Mouse (Mus musculus): ENCODE results near the gene Zbtb45. TPM values are rescaled to one million over a fixed set of nuclear protein-coding genes. Genes with fewer than 3 reads are reported as not detected.

Zbtb45 gene
- polyA plus RNA-seq, 1 experiment, result 7.7 TPM

- Histone ChIP-seq H3K27me3 (ENCODE audit: control insufficient read depth) (no peaks in the 10 kb centered on the region), H3K4me3 (replicated peaks) (peak overlapping the region; percentile 65), H3K4me1 (ENCODE audit: control insufficient read depth) (peaks cover 39% of the 10 kb centered on the region), H3K9me3 (ENCODE audit: control insufficient read depth, low read length) (no peaks in the 10 kb centered on the region), H3K36me3 (ENCODE audit: control insufficient read depth) (peaks cover 56% of the 10 kb centered on the region)
- TF ChIP-seq GATA1 (IDR thresholded peaks at IDR 0.05; ENCODE audit: low read length) (no peak), TAL1 (IDR thresholded peaks at IDR 0.05; ENCODE audit: low read length) (no peak)
Measured at GRCm38 (mm10) chr7:13025511-13026112, 15.8 kb upstream of the Zbtb45 start.

- H3K4me1 ChIP-seq (ENCODE audit: control insufficient read depth), result peaks cover 39% of the 10 kb centered on the region
- H3K36me3 ChIP-seq (ENCODE audit: control insufficient read depth), result peaks cover 48% of the 10 kb centered on the region
- no peaks in the 10 kb centered on the region for H3K27me3 ChIP-seq (ENCODE audit: control insufficient read depth)
- no peak for TF ChIP-seq GATA1 (IDR thresholded peaks at IDR 0.05; ENCODE audit: low read length)
- TF ChIP-seq TAL1 (IDR thresholded peaks at IDR 0.05; ENCODE audit: low read length), result no peak
- no peaks in the 10 kb centered on the region for H3K9me3 ChIP-seq (ENCODE audit: control insufficient read depth, low read length)
- H3K4me3 ChIP-seq (replicated peaks), result peak overlapping the region; percentile 65
Measured at GRCm38 (mm10) chr7:13024805-13025204, 15.0 kb upstream of the Zbtb45 start.

DNA sequence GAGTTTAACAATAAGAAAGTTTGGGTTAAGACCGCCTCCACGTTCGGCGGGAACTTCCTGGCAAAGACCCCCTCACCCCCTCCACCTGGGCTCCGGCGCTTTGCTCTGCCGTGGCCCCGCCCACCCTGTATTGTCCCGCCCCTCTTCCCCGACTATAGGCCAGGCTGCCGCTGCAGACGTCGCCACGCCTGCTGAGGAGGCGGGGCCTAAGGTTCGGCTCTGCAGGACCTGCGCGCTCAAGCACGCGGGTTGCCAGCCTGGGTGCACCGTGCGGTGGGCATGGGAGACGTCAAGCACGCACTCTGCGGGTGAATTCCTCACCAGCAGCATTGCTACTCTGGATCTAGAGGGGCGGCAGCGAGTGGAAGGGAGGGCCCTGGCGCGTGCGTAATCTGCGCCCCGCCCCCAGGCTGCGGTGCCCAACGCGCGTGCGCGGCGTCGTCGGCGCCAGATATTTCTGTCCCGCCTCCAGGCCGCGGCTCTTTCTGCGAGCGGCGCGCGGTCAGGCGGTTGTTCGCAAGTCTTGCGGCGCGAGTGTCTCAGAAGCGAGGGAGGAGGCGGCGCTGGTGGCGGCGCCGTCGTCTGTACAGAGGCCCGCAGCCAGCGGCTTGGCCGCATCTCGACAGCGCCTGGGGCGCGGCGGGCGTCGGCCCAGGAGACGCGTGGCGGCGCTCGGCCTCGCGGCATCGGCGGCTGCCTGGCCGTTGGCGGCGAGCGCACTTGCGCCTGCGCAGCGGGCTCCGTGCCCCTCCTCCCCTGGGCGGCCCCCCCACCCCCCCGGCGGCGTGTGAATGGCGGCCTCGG is 14.3 kb upstream of the Zbtb45 start:
- TF ChIP-seq GATA1 (IDR thresholded peaks at IDR 0.05; ENCODE audit: low read length) (no peak), TAL1 (IDR thresholded peaks at IDR 0.05; ENCODE audit: low read length) (no peak)
- peaks cover 39% of the 10 kb centered on the region for H3K4me1 ChIP-seq (ENCODE audit: control insufficient read depth)
- H3K27me3 ChIP-seq (ENCODE audit: control insufficient read depth), result peaks cover under 1% of the 10 kb centered on the region; the same call in 1 of the 2 replicates
- H3K4me3 ChIP-seq (replicated peaks), result peak overlapping the region; percentile 65
- peaks cover 41% of the 10 kb centered on the region for H3K36me3 ChIP-seq (ENCODE audit: control insufficient read depth)
- H3K9me3 ChIP-seq (ENCODE audit: control insufficient read depth, low read length), result no peaks in the 10 kb centered on the region

- no peak for TF ChIP-seq TAL1 (IDR thresholded peaks at IDR 0.05; ENCODE audit: low read length)
- no peak for TF ChIP-seq GATA1 (IDR thresholded peaks at IDR 0.05; ENCODE audit: low read length)
- peaks cover 43% of the 10 kb centered on the region for H3K4me1 ChIP-seq (ENCODE audit: control insufficient read depth)
- peak overlapping the region; percentile 65 for H3K4me3 ChIP-seq (replicated peaks)
- peaks cover 4% of the 10 kb centered on the region; the same call in 1 of the 2 replicates for H3K27me3 ChIP-seq (ENCODE audit: control insufficient read depth)
- peaks cover 30% of the 10 kb centered on the region for H3K36me3 ChIP-seq (ENCODE audit: control insufficient read depth)
- no peaks in the 10 kb centered on the region for H3K9me3 ChIP-seq (ENCODE audit: control insufficient read depth, low read length)
Measured at GRCm38 (mm10) chr7:13022773-13023535, 13.1 kb upstream of the Zbtb45 start.

- Histone ChIP-seq H3K27me3 (ENCODE audit: control insufficient read depth) (peaks cover 4% of the 10 kb centered on the region; the same call in 1 of the 2 replicates), H3K4me1 (ENCODE audit: control insufficient read depth) (peaks cover 27% of the 10 kb centered on the region), H3K9me3 (ENCODE audit: control insufficient read depth, low read length) (no peaks in the 10 kb centered on the region), H3K4me3 (replicated peaks) (no peak overlapping the region), H3K36me3 (ENCODE audit: control insufficient read depth) (no peaks in the 10 kb centered on the region)
- TF ChIP-seq TAL1 (IDR thresholded peaks at IDR 0.05; ENCODE audit: low read length) (no peak), GATA1 (IDR thresholded peaks at IDR 0.05; ENCODE audit: low read length) (no peak)
Measured at GRCm38 (mm10) chr7:13015217-13015616, 5.4 kb upstream of the Zbtb45 start.

GRCm38 (mm10) chr7:13014275-13014839 is 4.5 kb upstream of the Zbtb45 start:
- Histone ChIP-seq H3K4me1 (ENCODE audit: control insufficient read depth) (peaks cover 33% of the 10 kb centered on the region), H3K4me3 (replicated peaks) (no peak overlapping the region), H3K36me3 (ENCODE audit: control insufficient read depth) (no peaks in the 10 kb centered on the region), H3K27me3 (ENCODE audit: control insufficient read depth) (peaks cover 4% of the 10 kb centered on the region; the same call in 1 of the 2 replicates), H3K9me3 (ENCODE audit: control insufficient read depth, low read length) (no peaks in the 10 kb centered on the region)
- TF ChIP-seq GATA1 (IDR thresholded peaks at IDR 0.05; ENCODE audit: low read length), result no peak
- no peak for TF ChIP-seq TAL1 (IDR thresholded peaks at IDR 0.05; ENCODE audit: low read length)

GRCm38 (mm10) chr7:13013671-13014070 is 3.8 kb upstream of the Zbtb45 start:
- Histone ChIP-seq H3K4me3 (replicated peaks) (no peak overlapping the region), H3K36me3 (ENCODE audit: control insufficient read depth) (no peaks in the 10 kb centered on the region), H3K4me1 (ENCODE audit: control insufficient read depth) (peaks cover 39% of the 10 kb centered on the region), H3K9me3 (ENCODE audit: control insufficient read depth, low read length) (no peaks in the 10 kb centered on the region), H3K27me3 (ENCODE audit: control insufficient read depth) (peaks cover 2% of the 10 kb centered on the region; the same call in 1 of the 2 replicates)
- TF ChIP-seq TAL1 (IDR thresholded peaks at IDR 0.05; ENCODE audit: low read length), result no peak

DNA sequence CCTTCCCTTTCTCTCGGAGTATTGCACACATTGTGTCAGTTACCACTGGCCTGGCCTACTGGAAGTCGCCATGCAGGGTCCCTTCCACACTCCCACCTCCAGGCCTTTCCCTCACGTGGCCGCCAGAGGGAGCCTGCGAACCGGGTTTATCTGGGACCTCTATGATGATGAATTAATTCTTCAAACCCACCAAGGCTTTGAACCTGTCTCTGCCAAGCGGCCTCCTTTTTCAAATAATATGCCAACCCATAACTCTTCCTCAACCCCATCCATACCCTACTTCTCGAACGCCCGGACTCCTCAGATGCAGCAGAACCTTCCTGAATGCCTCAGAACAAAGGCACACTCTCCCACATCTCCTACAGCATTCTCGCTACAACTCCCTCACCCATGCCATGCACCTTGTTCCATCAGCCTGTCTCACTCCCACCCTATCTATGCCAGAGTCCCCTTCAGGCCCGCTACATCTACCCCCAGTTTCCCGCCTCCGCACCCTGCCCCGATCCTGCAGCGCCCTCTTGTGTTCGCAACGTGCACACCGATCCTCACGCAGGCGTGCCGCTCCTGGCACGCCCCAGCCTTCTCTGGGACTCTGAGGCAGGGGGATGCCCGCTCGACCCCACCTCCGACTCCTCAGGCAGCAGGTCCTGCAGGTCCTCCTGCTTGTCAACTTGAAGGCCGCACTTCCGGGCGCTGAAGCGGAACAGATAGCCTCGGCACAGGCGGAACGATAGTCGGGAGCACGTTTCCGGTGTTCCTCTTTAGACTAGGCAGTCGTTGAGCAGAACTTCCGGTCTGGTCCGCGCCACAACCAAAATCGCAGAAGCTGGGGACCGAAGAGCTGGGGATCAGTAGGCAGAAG is 460 bp downstream of the Zbtb45 start:
- Histone ChIP-seq H3K4me1 (ENCODE audit: control insufficient read depth) (peaks cover 42% of the 10 kb centered on the region), H3K9me3 (ENCODE audit: control insufficient read depth, low read length) (peaks cover 13% of the 10 kb centered on the region), H3K27me3 (ENCODE audit: control insufficient read depth) (no peaks in the 10 kb centered on the region), H3K36me3 (ENCODE audit: control insufficient read depth) (peaks cover 38% of the 10 kb centered on the region), H3K4me3 (replicated peaks) (peak overlapping the region; percentile 93)
- TF ChIP-seq GATA1 (IDR thresholded peaks at IDR 0.05; ENCODE audit: low read length) (no peak), TAL1 (IDR thresholded peaks at IDR 0.05; ENCODE audit: low read length) (no peak)
